ENCODE assay signal across 8 mouse cellular contexts in genomic region chr11:4093459-4094377, GRCm38 (mm10). TPM values are rescaled to one million over a fixed set of nuclear protein-coding genes. Genes with fewer than 3 reads are reported as not detected.
DNase-seq lines count a peak whose midpoint lies in the region; ATAC-seq and TF ChIP-seq lines count a peak whose summit lies in the region.

No protein-coding gene starts in this region.

- TF ChIP-seq CTCF in layer of hippocampus, adult 2 months (conservative IDR thresholded peaks at IDR 0.05), result no peak
- no peak for TF ChIP-seq CTCF in midbrain, postnatal 0 days (IDR thresholded peaks at IDR 0.05)

- no peaks in the 10 kb centered on the region for H3K9me3 ChIP-seq in heart, embryonic 15.5 days (replicated peaks)
- H3K9me3 ChIP-seq in midbrain, postnatal 0 days (ENCODE audit: low read length), result no peaks in the 10 kb centered on the region

- WGBS in heart, embryonic 15.5 days, result 73% methylated on average over 18 of the region's 18 CpGs
- WGBS in midbrain, postnatal 0 days, result 88% methylated on average over 18 of the region's 18 CpGs

- H3K9ac ChIP-seq in heart, embryonic 15.5 days, result no peak overlapping the region
- H3K9ac ChIP-seq in midbrain, postnatal 0 days (replicated peaks; ENCODE audit: low read length, poor library complexity, severe bottlenecking), result no peak overlapping the region

- peak overlapping the region; percentile 67 for H3K4me3 ChIP-seq in layer of hippocampus, adult 2 months
- peak overlapping the region; percentile 68 for H3K4me3 ChIP-seq in heart, embryonic 15.5 days
- peak overlapping the region; percentile 56 for H3K4me3 ChIP-seq in midbrain, postnatal 0 days (ENCODE audit: low read depth, low read length)

- DNase-seq in cerebellum, adult 11-12 months, result peak; percentile 55
- DNase-seq in cerebellum, postnatal 14 days, result no peak
- DNase-seq in layer of hippocampus, adult 2 months (ENCODE audit: low spot score in 2 of 2), result peak; percentile 50 to 62
- no peak for DNase-seq in layer of hippocampus, postnatal 36 days
- peak; percentile 26 for DNase-seq in midbrain, postnatal 0 days (ENCODE audit: low spot score)
- DNase-seq in urinary bladder, postnatal 10 days (ENCODE audit: low spot score), result no peak
- DNase-seq in lung, postnatal 10 days, result no peak

- H3K4me1 ChIP-seq in heart, embryonic 15.5 days (replicated peaks), result peaks cover 30% of the 10 kb centered on the region
- H3K4me1 ChIP-seq in midbrain, postnatal 0 days (ENCODE audit: insufficient read depth, low read length), result peaks cover 3% of the 10 kb centered on the region; the same call in 1 of the 2 replicates

- peak overlapping the region; percentile 83 for H3K4me2 ChIP-seq in heart, embryonic 15.5 days
- peak overlapping the region; percentile 82 for H3K4me2 ChIP-seq in midbrain, postnatal 0 days (ENCODE audit: low read depth, low read length, poor library complexity, severe bottlenecking)

- H3K27me3 ChIP-seq in heart, embryonic 15.5 days, result no peaks in the 10 kb centered on the region
- H3K27me3 ChIP-seq in midbrain, postnatal 0 days (ENCODE audit: insufficient read depth, low read length), result no peaks in the 10 kb centered on the region

- peak overlapping the region; percentile 98 for H3K27ac ChIP-seq in layer of hippocampus, adult 2 months
- no peak overlapping the region for H3K27ac ChIP-seq in heart, embryonic 15.5 days
- H3K27ac ChIP-seq in midbrain, postnatal 0 days (ENCODE audit: low read depth, low read length), result no peak overlapping the region

- ATAC-seq in heart, embryonic 15.5 days (replicated peaks; ENCODE audit: insufficient number of reproducible peaks, insufficient read depth, low FRiP score, low read depth), result no peak
- ATAC-seq in midbrain, postnatal 0 days (ENCODE audit: low FRiP score), result no peak

- H3K36me3 ChIP-seq in heart, embryonic 15.5 days, result peaks cover 20% of the 10 kb centered on the region
- H3K36me3 ChIP-seq in midbrain, postnatal 0 days (ENCODE audit: insufficient read depth, low read length), result 0 out of 2 replicates have a peak, but pooled peaks cover 7% of the 10 kb centered on the region

RNA-seq across cellular contexts. Expression of gene Mtfp1, which starts 1.5 kb away (rescaled TPM):
- total RNA-seq in layer of hippocampus, adult 2 months (2021), result 100 to 1,000 TPM; 115 to 119 TPM
- 100 to 1,000 TPM; 118 TPM for total RNA-seq in layer of hippocampus, postnatal 36 days (2021)
- polyA plus RNA-seq in heart, embryonic 15.5 days (2015; fragmentation: Nextera tagmentation; extraction: Ambion mirVana), result 32.1 and 32.8 TPM in 2 replicates
- 13.5 and 17.7 TPM in 2 replicates for total RNA-seq in midbrain, postnatal 0 days (2014; rRNA removed)
- 15.4 and 19.6 TPM in 2 replicates for polyA plus RNA-seq in midbrain, postnatal 0 days (2015; fragmentation: Nextera tagmentation; extraction: Ambion mirVana)

RNA-seq across cellular contexts. Expression of gene Sec14l3, which starts 29.1 kb away (rescaled TPM):
- 1 to 10 TPM; 1.3 to 2.6 TPM for total RNA-seq in layer of hippocampus, adult 2 months (2021)
- 1 to 10 TPM; 1.1 to 1.2 TPM for total RNA-seq in layer of hippocampus, postnatal 36 days (2021)
- 0.72 and 0.93 TPM in 2 replicates for polyA plus RNA-seq in heart, embryonic 15.5 days (2015; fragmentation: Nextera tagmentation; extraction: Ambion mirVana)
- total RNA-seq in midbrain, postnatal 0 days (2014; rRNA removed), result 1.5 and 1.8 TPM in 2 replicates
- polyA plus RNA-seq in midbrain, postnatal 0 days (2015; fragmentation: Nextera tagmentation; extraction: Ambion mirVana), result 4.3 and 5.1 TPM in 2 replicates

RNA-seq across cellular contexts. Expression of gene Sec14l2, which starts 29.5 kb away (rescaled TPM):
- total RNA-seq in layer of hippocampus, adult 2 months (2021), result 10 to 100 TPM; 62.8 to 67.6 TPM
- 10 to 100 TPM; 52.5 to 57.4 TPM for total RNA-seq in layer of hippocampus, postnatal 36 days (2021)
- 0.78 and 1.5 TPM in 2 replicates for polyA plus RNA-seq in heart, embryonic 15.5 days (2015; fragmentation: Nextera tagmentation; extraction: Ambion mirVana)
- total RNA-seq in midbrain, postnatal 0 days (2014; rRNA removed), result 8.2 and 13.2 TPM in 2 replicates
- polyA plus RNA-seq in midbrain, postnatal 0 days (2015; fragmentation: Nextera tagmentation; extraction: Ambion mirVana), result 5.5 and 6.9 TPM in 2 replicates

RNA-seq across cellular contexts. Expression of gene Rnf215, which starts 41.3 kb away (rescaled TPM):
- 10 to 100 TPM; 33.8 to 35.6 TPM for total RNA-seq in layer of hippocampus, adult 2 months (2021)
- 10 to 100 TPM; 32.4 to 35.7 TPM for total RNA-seq in layer of hippocampus, postnatal 36 days (2021)
- 16.1 and 21.1 TPM in 2 replicates for polyA plus RNA-seq in heart, embryonic 15.5 days (2015; fragmentation: Nextera tagmentation; extraction: Ambion mirVana)
- 93.8 and 112 TPM in 2 replicates for total RNA-seq in midbrain, postnatal 0 days (2014; rRNA removed)
- 49.2 and 52.9 TPM in 2 replicates for polyA plus RNA-seq in midbrain, postnatal 0 days (2015; fragmentation: Nextera tagmentation; extraction: Ambion mirVana)

Comparison
In these comparisons a context has a peak if more than half of its experiments do, and no peak if none do; other contexts are left out.
1. DNase-seq: peak in cerebellum, adult 11-12 months (single experiment), layer of hippocampus, adult 2 months (2 of 2) and midbrain, postnatal 0 days (single experiment); none in cerebellum, postnatal 14 days (0 of 2), layer of hippocampus, postnatal 36 days (0 of 2), urinary bladder, postnatal 10 days (single experiment) and lung, postnatal 10 days (single experiment).
2. Peak in every context shown above with its lines, with median percentiles within 50 percentile points of each other: H3K4me3 ChIP-seq.